Mouse (Mus musculus): Measurements from ENCODE around the gene Tmem115. TPM values are rescaled to one million over a fixed set of nuclear protein-coding genes. Genes with fewer than 3 reads are reported as not detected.

Tmem115 gene
- total RNA-seq, 1 experiment: 42.3 TPM

DNA sequence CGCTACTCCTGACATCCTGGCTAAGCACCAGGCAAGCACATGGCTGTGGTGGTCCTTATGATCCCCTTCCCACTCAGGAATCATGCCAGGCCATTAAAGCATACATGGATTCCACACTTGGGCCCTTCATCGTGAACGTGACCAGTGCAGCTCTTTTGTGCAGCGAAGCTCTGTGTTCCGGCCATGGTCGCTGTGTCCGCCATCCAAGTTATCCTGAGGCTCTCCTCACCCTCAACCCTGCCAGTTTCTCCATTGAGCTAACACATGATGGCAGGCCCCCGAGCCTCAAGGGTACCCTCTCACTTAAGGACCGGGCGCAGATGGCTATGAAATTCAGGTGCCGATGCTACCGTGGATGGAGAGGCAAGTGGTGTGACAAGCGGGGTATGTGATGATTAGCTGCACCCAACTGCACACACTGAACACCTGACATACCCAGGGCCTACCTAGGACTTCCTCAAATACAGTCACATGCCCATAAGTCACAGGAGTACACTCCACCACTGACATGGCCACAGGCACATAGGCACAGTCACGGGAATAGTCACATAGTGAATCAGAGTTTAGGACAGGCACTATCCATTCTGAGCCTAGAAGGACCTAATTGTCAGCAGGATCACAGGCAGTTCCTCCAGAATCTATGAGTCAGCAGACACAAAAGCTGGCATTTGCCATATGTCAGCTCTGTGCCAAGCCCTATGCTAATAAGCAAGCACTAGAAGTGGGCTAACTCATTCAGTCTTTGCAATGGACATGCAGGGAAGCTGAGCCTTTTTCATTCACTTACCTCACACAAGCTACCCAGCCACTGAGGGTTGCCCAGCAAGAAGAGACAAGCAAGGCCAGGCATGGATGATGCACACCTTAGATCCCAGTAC is 45.5 kb downstream of the Tmem115 start:
- in situ Hi-C loops (cut with MboI; ENCODE audit: low sequenced_read_pairs in 2 of 2, unreplicated experiment in 2 of 2): no loop called here
- H3K36me3 ChIP-seq (ENCODE audit: control insufficient read depth, insufficient read depth, low read length, poor library complexity, severe bottlenecking): no peaks in the 10 kb centered on the region; the same call in 1 of the 2 replicates
- no peak overlapping the region for H3K4me3 ChIP-seq (ENCODE audit: insufficient read depth in 1 of 2, low read depth in 1 of 2, low read length in 2 of 2, poor library complexity in 1 of 2, severe bottlenecking in 1 of 2)
- H3K9ac ChIP-seq (ENCODE audit: insufficient read depth, low read depth, low read length, poor library complexity, severe bottlenecking): 0 out of 2 replicates have a peak overlapping the region, but pooled peaks have one; percentile 3
- H3K4me1 ChIP-seq (ENCODE audit: control insufficient read depth in 2 of 2, insufficient read depth in 2 of 2, low read length in 2 of 2, poor library complexity in 1 of 2): peaks cover 2 to 22% of the 10 kb centered on the region in 2 experiments; a peak in 2 of 4 replicates
- H3K9me3 ChIP-seq (ENCODE audit: control insufficient read depth, insufficient read depth, low read depth, low read length): no peaks in the 10 kb centered on the region
- no peak for TF ChIP-seq CHD2 (IDR thresholded peaks at IDR 0.05; ENCODE audit: low read depth, low read length)
- TF ChIP-seq ZNF384 (IDR thresholded peaks at IDR 0.05; ENCODE audit: low read depth, low read length): no peak
- no peak for TF ChIP-seq MAFK (IDR thresholded peaks at IDR 0.05; ENCODE audit: insufficient read depth, low read depth, low read length)
- TF ChIP-seq HCFC1 (IDR thresholded peaks at IDR 0.05; ENCODE audit: borderline replicate concordance, insufficient read depth, low read length): no peak
- TF ChIP-seq ZC3H11A (IDR thresholded peaks at IDR 0.05; ENCODE audit: borderline replicate concordance, low read depth, low read length): no peak
- DNase-seq (ENCODE audit: low read depth, low spot score): no peak
- H3K27ac ChIP-seq (ENCODE audit: insufficient read depth, low read depth, low read length, poor library complexity, severe bottlenecking): no peak overlapping the region

DNA sequence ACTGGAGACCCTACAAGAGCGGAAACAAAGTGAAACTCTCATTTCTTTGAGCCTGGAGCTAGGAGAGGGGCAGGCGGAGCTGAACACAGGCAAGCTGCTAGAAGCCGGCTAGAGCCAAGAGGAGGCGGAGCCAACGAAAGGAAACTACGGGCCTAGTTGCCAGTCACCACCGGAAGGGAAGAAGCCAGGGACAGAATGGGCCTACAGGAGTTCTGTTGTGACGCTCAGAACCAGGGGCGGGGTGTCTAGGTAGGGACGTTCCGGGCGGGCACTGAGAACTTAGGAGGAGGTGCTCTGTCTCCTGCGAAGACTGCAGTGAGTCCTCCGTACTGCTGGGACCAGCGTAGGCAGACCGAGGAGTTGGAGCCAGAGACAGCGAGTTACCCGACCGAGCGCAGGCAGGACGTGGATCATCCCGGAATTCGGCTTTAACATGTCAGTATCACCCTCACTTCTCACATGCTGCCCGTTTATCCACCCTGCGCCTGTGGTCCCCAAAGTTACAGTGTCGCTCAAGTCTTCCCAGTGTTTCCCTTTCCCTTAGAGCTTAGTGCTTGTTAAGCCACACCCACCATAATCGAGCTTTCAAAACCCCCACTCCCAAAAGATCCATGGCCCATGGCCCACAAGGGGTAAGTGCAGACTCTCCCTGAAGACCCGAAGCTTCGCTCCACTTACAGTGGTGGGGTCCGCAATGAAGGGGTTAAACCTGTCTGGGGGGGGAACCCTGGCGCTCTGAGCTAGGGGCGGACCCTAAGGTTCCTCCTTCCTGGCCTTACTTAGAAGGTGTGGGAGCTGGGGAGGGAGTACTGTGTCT is 47.0 kb downstream of the Tmem115 start, which contains the start of gene Hyal3:
Hyal3 (plus strand) TSS at position 318 of the 817 bp plus-strand sequence.
- TF ChIP-seq ZC3H11A (IDR thresholded peaks at IDR 0.05; ENCODE audit: borderline replicate concordance, low read depth, low read length) (no peak), MAFK (IDR thresholded peaks at IDR 0.05; ENCODE audit: insufficient read depth, low read depth, low read length) (no peak), HCFC1 (IDR thresholded peaks at IDR 0.05; ENCODE audit: borderline replicate concordance, insufficient read depth, low read length) (no peak), CHD2 (IDR thresholded peaks at IDR 0.05; ENCODE audit: low read depth, low read length) (no peak), ZNF384 (IDR thresholded peaks at IDR 0.05; ENCODE audit: low read depth, low read length) (no peak)
- in situ Hi-C loops (cut with MboI; ENCODE audit: low sequenced_read_pairs in 2 of 2, unreplicated experiment in 2 of 2): no loop called here
- DNase-seq (ENCODE audit: low read depth, low spot score): no peak
- no peaks in the 10 kb centered on the region for H3K9me3 ChIP-seq (ENCODE audit: control insufficient read depth, insufficient read depth, low read depth, low read length)
- H3K36me3 ChIP-seq (ENCODE audit: control insufficient read depth, insufficient read depth, low read length, poor library complexity, severe bottlenecking): no peaks in the 10 kb centered on the region; the same call in 1 of the 2 replicates
- H3K27ac ChIP-seq (ENCODE audit: insufficient read depth, low read depth, low read length, poor library complexity, severe bottlenecking): peak within 1 kb of the TSS; percentile 51
- peak within 1 kb of the TSS; percentile 61 for H3K9ac ChIP-seq (ENCODE audit: insufficient read depth, low read depth, low read length, poor library complexity, severe bottlenecking)
- H3K4me1 ChIP-seq (ENCODE audit: control insufficient read depth in 2 of 2, insufficient read depth in 2 of 2, low read length in 2 of 2, poor library complexity in 1 of 2): peaks cover 2 to 21% of the 10 kb centered on the region in 2 experiments; a peak in 1 of 4 replicates
- H3K4me3 ChIP-seq (ENCODE audit: insufficient read depth in 1 of 2, low read depth in 1 of 2, low read length in 2 of 2, poor library complexity in 1 of 2, severe bottlenecking in 1 of 2): peak within 1 kb of the TSS; percentile 65 to 76

DNA sequence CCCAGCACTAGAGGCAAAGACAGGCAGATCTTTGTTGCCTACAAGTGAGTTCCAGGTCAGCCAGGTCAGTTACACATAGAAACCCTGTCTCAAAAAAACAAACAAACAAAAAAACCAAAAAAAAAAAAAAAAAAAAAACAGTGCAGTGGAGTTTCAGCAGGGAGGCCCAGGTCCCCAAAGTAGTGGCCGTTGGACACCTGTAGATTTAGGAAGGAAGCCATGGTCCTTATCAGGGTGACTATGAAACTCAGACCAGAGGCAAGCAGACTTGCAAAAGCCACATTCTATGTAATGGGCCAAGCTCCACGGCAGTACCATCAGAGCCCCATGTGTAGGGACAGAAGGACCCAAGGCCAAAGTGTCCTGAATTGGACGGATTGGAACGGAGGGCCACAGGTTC is 47.8 kb downstream of the Tmem115 start:
- Histone ChIP-seq H3K4me3 (ENCODE audit: insufficient read depth in 1 of 2, low read depth in 1 of 2, low read length in 2 of 2, poor library complexity in 1 of 2, severe bottlenecking in 1 of 2) (no peak overlapping the region), H3K9ac (ENCODE audit: insufficient read depth, low read depth, low read length, poor library complexity, severe bottlenecking) (no peak overlapping the region), H3K4me1 (ENCODE audit: control insufficient read depth in 2 of 2, insufficient read depth in 2 of 2, low read length in 2 of 2, poor library complexity in 1 of 2) (peaks cover 2 to 17% of the 10 kb centered on the region in 2 experiments; a peak in 1 of 4 replicates), H3K9me3 (ENCODE audit: control insufficient read depth, insufficient read depth, low read depth, low read length) (no peaks in the 10 kb centered on the region), H3K36me3 (ENCODE audit: control insufficient read depth, insufficient read depth, low read length, poor library complexity, severe bottlenecking) (no peaks in the 10 kb centered on the region; the same call in 1 of the 2 replicates), H3K27ac (ENCODE audit: insufficient read depth, low read depth, low read length, poor library complexity, severe bottlenecking) (no peak overlapping the region)
- in situ Hi-C loops (cut with MboI; ENCODE audit: low sequenced_read_pairs in 2 of 2, unreplicated experiment in 2 of 2): no loop called here
- DNase-seq (ENCODE audit: low read depth, low spot score): no peak
- TF ChIP-seq MAFK (IDR thresholded peaks at IDR 0.05; ENCODE audit: insufficient read depth, low read depth, low read length) (no peak), CHD2 (IDR thresholded peaks at IDR 0.05; ENCODE audit: low read depth, low read length) (no peak), ZC3H11A (IDR thresholded peaks at IDR 0.05; ENCODE audit: borderline replicate concordance, low read depth, low read length) (no peak), HCFC1 (IDR thresholded peaks at IDR 0.05; ENCODE audit: borderline replicate concordance, insufficient read depth, low read length) (no peak), ZNF384 (IDR thresholded peaks at IDR 0.05; ENCODE audit: low read depth, low read length) (no peak)

DNA sequence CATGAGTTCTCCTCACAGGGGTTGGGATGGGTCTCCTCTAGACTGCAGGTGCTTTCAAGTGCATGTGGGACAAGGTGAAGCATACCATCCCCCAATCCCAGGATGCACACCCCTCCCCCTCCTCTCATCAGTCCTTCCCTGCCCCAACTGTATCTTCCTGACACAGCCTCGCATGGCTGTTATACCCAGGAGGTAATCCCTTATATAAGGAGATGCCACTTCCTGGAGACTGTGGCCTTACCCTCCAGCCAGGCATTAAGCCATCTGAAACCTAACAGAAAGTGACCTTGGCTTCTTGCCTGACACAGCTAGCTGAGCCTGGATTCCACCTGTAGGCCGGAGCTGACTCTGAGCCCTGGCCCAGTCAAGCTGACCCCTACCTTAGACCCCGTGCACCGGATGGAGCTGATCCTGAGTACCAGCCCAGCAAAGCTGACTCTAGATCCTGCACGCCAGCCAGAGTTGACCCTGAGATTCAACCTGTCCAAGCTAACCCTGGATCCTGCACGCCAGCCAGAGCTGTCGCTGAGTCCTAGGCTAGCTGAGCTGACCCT is 48.8 kb downstream of the Tmem115 start:
- H3K36me3 ChIP-seq (ENCODE audit: control insufficient read depth, insufficient read depth, low read length, poor library complexity, severe bottlenecking): no peaks in the 10 kb centered on the region; the same call in 1 of the 2 replicates
- no peaks in the 10 kb centered on the region for H3K9me3 ChIP-seq (ENCODE audit: control insufficient read depth, insufficient read depth, low read depth, low read length)
- in situ Hi-C loops (cut with MboI; ENCODE audit: low sequenced_read_pairs in 2 of 2, unreplicated experiment in 2 of 2): no loop called here
- H3K4me1 ChIP-seq (ENCODE audit: control insufficient read depth in 2 of 2, insufficient read depth in 2 of 2, low read length in 2 of 2, poor library complexity in 1 of 2): peaks cover 2 to 13% of the 10 kb centered on the region in 2 experiments; a peak in 1 of 4 replicates
- H3K27ac ChIP-seq (ENCODE audit: insufficient read depth, low read depth, low read length, poor library complexity, severe bottlenecking): no peak overlapping the region
- no peak for TF ChIP-seq ZNF384 (IDR thresholded peaks at IDR 0.05; ENCODE audit: low read depth, low read length)
- TF ChIP-seq MAFK (IDR thresholded peaks at IDR 0.05; ENCODE audit: insufficient read depth, low read depth, low read length): no peak
- TF ChIP-seq ZC3H11A (IDR thresholded peaks at IDR 0.05; ENCODE audit: borderline replicate concordance, low read depth, low read length): no peak
- no peak for TF ChIP-seq HCFC1 (IDR thresholded peaks at IDR 0.05; ENCODE audit: borderline replicate concordance, insufficient read depth, low read length)
- no peak for TF ChIP-seq CHD2 (IDR thresholded peaks at IDR 0.05; ENCODE audit: low read depth, low read length)
- no peak overlapping the region for H3K9ac ChIP-seq (ENCODE audit: insufficient read depth, low read depth, low read length, poor library complexity, severe bottlenecking)
- no peak overlapping the region for H3K4me3 ChIP-seq (ENCODE audit: insufficient read depth in 1 of 2, low read depth in 1 of 2, low read length in 2 of 2, poor library complexity in 1 of 2, severe bottlenecking in 1 of 2)
- DNase-seq (ENCODE audit: low read depth, low spot score): no peak
